Mouse (Mus musculus): ENCODE measurements around the gene Pick1.

DNA sequence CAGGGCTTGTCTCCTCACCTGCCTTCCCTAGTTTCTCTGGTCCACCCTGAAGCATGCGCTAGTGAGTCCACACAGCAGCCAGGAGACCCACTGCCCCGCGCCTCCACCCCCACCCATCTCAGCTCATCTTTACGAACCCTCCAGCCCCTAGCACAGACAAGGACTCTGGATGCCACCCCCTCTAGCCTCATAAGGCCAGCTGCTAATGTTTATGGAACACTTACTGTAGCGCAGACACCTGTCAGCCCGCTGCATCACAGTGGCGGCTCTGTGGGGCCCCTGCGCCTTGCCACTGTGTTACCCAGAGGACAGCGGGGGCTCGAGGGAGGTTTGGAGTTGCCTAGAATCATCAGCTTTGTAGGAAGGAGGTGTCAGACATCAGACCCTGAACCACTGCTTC lies 26.4 kb upstream of the Pick1 start:
- TF ChIP-seq CTCF (IDR thresholded peaks at IDR 0.05; ENCODE audit: low read depth) (no peak), EP300 (IDR thresholded peaks at IDR 0.05; ENCODE audit: low read depth) (no peak)

Data from heart, postnatal 0 days (tissue).